Mouse (Mus musculus) R1 (cell line): ENCODE measurements around the gene 6030452D12Rik.

Experiments
- DNase-seq: peaks from one replicate; pipeline ENCODE4 v3.0.0-alpha.2; 2018; ENCODE audit warnings: low read depth, low spot score

6030452D12Rik gene

GRCm38 (mm10) chr8:106516581-106516980, 16.3 kb downstream of the 6030452D12Rik start:
- DNase-seq, result no peak

DNA sequence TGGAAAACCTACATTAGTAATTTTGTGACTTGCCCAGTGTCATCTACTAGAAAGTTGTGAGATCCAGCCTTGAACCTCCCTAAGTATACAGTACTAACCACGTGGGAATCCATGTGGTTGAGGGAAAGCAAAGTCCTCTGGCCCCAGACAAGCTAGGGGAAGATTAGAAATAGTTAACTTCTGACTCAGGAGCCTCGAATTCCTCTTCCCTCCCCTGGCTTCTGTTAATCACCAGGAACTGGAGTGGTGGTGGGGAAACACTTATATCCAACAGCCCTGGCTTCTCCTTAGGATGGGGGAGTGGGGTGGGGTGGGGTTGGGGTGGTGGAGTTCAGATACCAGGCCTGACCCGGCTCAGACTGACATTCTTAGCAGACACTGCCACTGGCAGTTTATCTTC, 18.4 kb downstream of the 6030452D12Rik start:
- no peak for DNase-seq

GRCm38 (mm10) chr8:106520578-106520977, 20.3 kb downstream of the 6030452D12Rik start:
- no peak for DNase-seq

- DNase-seq, result no peak
Measured at GRCm38 (mm10) chr8:106521845-106522244, 21.5 kb downstream of the 6030452D12Rik start.

DNA sequence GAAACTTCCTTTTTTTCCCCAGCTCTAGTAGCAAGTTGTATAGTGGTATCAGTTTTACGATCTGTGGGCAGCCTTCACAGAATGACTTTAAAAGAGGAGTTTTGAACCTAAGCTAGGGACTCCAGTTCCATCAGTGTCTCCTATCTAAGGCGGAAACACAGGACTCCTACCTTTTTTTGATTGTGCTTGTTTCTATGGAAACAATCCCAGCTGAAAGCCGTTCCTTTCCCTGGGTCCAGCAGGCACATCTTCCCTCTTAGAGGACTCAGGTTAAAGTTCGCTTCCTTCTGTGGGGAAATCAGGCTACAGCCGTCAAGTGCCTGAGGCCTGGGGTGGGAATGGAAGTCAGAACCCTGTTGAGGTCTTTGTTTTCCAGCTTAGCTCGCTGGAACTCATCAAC, 26.4 kb downstream of the 6030452D12Rik start:
- peak; percentile 54 for DNase-seq

- DNase-seq, result peak; percentile 88
Measured at GRCm38 (mm10) chr8:106527241-106528036, 27.1 kb downstream of the 6030452D12Rik start.

DNA sequence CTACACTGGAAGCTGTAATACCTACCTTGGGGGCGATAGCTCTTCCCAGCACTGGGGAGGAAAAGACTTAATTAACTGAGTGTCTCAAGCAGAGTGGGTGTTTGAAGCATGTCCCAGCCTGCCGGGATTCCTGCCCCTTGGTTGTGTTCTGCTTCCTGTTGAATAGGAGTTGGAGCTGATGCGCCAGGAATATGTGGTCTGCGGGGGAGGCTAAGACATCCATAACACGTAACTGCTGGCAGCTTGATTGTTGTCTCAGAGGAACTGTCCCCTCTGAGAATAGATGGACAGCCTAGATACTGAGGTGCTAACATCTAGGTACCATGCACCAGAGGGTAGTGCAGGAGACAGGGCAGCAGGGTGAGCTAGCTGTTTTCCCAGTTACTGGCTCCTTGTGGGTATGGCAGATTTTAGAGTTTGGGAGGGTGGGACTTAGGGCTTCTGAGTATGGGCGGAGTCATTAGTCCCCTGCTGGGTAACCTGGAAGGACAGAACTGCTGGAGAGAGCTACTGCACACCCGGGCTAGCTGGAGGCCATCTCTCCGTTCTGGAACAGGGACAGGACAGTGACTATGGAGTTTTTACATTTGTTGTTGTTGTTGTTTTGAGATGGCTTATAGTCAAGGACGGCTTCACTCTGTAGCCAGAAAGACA, 28.4 kb downstream of the 6030452D12Rik start:
- DNase-seq, result peak; percentile 58

GRCm38 (mm10) chr8:106529885-106530482, 29.7 kb downstream of the 6030452D12Rik start:
- no peak for DNase-seq

DNA sequence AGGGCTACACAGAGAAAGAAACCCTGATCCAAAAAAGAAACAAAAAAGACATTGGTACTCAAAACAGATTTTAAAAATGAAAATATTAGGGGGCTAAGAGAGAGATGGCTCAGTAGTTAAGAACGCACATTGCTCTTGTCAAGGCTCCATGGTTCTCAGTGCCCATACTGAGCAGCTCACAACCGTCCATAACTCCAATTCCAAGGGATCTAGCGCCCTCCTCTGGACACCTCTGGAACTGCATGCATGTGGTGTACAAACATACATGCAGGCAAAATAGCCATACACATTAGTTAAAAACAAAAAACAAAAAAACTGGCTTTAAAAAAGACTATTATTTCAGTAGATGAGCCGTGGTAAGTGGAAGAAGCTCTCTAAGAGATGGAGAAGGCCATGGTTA, 30.2 kb downstream of the 6030452D12Rik start:
- peak; percentile 74 for DNase-seq

GRCm38 (mm10) chr8:106533709-106534108, 33.4 kb downstream of the 6030452D12Rik start:
- no peak for DNase-seq

DNA sequence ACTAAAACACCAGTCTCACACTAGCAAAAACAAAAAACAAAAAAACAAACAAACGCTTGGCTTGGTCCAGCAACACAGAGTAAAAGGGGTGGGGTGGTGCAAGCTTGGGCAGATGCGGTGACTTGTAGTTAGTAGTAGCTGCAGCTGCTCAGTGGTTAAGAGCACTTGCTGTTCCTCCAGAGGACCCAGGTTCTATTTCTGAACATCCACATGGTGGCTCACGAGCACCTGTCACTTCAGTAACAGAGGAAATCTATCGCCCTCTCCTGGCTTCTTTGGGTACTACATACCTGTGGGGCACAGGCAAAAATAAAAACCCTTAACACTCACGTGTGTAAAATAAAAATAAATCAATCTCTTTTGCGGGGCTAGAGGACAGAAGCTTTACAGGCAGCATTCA, 34.1 kb downstream of the 6030452D12Rik start:
- DNase-seq, result peak; percentile 90

DNA sequence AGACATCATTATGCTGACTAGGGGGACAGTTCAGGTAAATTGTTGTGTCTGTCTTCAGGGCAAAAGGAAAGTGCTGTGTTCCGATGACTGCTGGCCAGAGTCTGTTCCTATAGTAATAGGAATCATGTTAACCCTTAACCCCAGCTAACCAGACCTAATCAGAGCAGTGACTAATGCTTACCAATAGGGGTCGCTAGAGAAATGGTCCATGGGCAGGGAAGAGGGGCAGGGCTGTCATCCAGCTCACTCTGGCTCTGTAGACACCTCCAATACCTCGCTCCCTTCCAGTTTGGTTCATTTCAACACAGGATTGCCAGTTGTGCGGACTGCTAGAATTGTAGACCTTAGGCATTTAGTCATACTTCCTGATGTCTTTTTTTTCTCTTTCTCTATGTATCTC, 35.1 kb downstream of the 6030452D12Rik start:
- peak; percentile 79 for DNase-seq

DNA sequence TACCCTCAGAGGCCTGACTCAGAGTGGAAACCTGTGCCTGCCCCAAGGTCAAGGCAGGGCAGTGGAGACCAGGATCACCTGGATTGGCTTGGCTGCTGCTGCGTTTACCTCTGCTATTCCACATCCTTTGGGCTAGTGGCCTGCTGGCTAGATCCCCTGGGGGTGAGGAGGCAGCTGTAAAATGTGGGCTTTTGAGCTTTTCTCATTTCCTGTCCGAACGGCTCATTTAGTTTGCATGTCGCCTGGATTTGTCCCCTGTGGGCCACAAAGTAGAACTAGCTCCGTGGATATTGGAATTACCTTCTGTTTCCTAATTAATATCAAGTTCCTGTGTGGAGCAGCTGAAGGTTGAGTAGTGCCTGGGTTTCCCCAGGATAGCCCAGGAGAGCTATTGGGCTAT, 38.9 kb downstream of the 6030452D12Rik start:
- no peak for DNase-seq

DNA sequence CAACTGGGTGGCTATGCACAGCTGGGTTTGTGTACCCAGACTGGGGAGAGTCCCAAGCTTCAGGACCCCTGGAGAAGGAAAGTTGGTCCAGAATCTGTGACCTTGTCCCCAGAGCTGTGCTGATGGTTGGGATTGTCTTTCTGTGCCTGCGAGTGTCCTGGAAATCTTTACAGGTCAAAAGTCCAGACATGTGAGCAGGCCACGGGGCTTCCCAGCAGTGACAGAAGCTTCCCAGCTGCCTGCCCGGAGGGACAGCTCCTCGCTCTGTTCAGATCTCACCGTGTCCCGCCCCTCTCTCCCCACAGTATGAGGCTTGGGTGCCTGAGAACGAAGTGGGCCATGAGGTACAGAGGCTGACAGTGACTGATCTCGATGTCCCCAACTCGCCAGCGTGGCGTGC, 40.7 kb downstream of the 6030452D12Rik start:
- no peak for DNase-seq

GRCm38 (mm10) chr8:106543043-106543442, 42.7 kb downstream of the 6030452D12Rik start:
- DNase-seq, result no peak

GRCm38 (mm10) chr8:106545149-106545548, 44.8 kb downstream of the 6030452D12Rik start:
- DNase-seq, result peak; percentile 44

DNA sequence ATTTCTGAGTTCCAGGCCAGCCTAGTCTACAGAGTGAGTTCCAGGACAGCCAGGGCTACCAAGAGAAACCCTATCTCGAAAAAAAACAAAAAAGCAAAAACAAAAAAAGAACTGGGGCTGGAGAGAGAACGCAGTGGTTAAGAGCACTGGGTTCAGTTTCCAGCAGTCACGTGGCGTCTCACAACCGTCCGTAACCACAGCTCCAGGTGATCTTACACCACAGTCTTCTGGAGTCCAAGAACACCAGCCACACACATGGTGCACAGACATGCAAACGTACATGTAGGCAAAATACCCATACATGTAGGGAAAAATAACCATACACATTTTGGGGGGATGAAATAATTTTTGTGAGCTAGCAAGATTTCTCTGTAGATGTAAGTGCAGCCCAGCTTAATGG, 46.4 kb downstream of the 6030452D12Rik start:
- no peak for DNase-seq

GRCm38 (mm10) chr8:106548366-106548936, 48.1 kb downstream of the 6030452D12Rik start:
- DNase-seq, result no peak

DNA sequence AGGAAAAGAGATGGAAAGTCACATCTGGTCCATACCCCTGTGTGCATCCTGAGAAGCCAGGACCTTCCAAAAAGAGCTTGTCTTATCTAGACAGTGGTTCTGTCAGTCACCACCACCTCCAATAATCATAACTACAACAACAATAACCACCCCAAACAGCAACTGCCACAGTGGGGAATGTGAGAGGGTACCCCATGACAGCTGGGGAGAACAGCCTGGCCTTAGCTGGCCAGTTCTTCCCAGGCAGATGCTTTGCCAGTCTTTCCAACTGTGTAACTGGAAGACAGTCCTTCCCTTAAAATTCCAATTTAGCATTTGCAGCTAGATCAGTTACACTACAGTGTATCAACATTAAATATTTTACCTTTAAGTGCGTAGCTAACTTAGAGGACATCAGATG, 50.6 kb downstream of the 6030452D12Rik start:
- no peak for DNase-seq

GRCm38 (mm10) chr8:106554011-106554410, 53.7 kb downstream of the 6030452D12Rik start:
- peak; percentile 75 for DNase-seq

- DNase-seq, result peak; percentile 62
Measured at GRCm38 (mm10) chr8:106556068-106556645, 55.8 kb downstream of the 6030452D12Rik start.
